Mouse (Mus musculus): ENCODE results near the gene Eif2a.
"Not testable (repeated sequence)": the region's sequence is repeated elsewhere in the genome, so short reads cannot be mapped to it uniquely, and the experiment has no call there.

The Eif2a gene

DNA sequence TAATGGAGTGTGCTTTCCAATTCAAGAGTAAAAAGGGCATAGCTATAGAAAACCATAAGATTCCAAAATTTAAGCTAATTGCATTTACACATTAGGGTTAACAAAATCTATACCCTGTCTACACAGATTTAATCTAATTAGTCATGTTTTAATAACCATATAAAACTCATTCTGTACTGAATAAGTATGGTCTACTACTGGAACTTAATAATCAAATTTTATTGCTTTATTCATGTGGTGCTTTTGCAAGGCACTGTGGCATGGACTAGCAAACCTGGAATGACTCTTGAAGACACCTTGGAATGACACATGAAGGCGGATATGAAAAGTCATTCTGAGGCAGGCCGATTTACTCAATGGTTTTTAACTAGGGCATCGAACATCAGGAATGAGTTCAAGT lies 2.2 kb upstream of the Eif2a start:
- DNase-seq = no peak

- no peak for DNase-seq
Observed at GRCm38 (mm10) chr3:58524246-58524645, 1.4 kb upstream of the Eif2a start.

GRCm38 (mm10) chr3:58525166-58525565 lies 455 bp upstream of the Eif2a start:
- no peak for DNase-seq

- no peak for DNase-seq
Observed at GRCm38 (mm10) chr3:58526408-58526737, 752 bp downstream of the Eif2a start.

DNA sequence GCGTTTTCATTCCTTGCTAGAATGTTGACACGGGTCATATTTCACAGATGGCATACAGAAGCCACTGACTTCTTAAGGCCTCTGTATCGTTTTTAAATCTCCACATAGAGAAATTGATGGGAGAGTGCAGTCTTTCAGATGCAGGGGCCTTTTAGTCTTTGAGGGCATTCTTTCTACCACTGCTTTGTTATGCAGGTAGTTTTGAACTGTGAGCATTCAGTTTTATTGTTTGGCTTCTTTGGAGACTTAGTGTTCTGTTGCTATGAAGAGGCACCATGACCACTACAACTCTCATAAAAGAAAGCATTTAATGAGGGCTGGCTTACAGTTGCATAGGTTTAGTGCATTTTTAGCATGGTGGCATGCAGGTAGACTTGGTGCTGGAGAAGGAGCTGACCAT lies 11.0 kb downstream of the Eif2a start:
- no peak for DNase-seq

DNA sequence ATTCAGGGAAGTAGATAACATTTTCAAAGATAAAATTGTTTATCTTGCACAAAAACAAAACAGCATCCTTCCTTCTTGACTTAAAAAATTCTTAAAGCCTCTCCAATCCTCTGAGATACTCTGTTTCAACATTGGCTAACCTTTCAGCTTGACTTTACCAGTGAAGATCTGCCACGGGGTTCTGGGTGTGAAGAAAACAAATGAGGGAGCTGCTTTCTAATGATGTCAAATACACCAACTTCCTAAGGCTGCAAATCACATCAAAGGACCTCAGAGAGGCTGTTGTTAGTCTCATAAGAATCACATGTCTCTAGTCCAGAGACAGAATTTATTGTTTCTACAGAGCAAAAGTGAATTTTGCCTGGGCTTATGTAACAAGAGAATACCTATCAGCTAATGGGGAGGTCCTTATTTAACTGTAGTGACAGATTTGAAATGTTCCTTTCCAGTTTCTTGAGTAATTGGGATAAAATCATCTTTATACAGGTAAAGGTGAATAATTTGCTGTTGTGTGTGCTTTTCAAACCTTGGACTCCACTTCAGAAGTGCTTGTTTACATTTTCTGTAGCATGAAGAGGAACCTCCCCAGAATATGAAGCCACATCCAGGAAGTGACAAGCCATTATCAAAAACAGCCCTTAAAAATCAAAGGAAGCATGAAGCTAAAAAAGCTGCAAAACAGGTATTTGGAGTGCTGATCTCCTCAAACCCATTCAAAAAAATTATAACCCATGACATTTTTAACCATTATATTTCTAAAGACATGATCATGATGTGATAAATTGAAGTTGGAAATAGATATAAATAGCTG lies 26.6 kb downstream of the Eif2a start:
- DNase-seq = no peak

DNA sequence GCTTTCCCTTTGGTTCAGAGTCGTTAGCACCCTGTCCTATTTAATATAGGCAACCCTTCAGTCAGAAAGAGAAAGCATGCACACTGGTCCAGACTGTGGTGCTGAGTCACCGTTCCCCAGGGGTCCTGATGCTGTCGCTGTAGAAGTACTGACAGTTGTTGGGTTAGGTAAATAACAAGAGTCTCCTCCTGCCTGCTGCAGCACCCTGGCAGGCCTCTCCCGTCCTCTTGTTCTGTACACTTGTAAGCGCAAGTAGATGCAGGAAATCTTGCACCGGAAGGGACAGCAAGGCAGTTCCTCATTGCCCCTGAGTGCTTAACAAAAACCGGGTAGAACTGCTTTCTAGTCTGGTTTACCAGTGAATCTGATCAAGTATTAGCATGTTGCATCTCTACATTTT lies 31.0 kb downstream of the Eif2a start:
- DNase-seq = no peak

- DNase-seq = no peak
Observed at GRCm38 (mm10) chr3:58559887-58560286, 34.3 kb downstream of the Eif2a start.

DNA sequence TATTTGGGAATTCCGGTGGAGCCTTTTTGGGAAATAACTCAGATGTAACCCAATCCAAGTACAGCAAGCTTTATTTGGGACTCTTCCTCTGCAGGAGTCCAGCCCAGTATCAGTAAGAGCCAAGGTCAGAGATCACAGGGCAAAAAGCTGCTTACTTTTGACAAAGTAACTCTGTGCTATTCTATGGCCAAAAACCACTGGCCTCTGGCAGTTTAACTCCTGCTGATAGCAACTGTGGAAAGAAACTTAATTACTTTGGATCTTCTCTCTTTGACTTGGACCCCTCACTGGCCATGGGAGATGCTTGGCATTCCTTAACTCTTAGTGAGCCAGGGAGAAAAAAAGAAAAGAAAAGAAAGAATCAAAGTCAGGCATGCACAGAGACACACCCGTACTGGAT lies 35.8 kb downstream of the Eif2a start:
- DNase-seq = no peak

- no peak for DNase-seq
Observed at GRCm38 (mm10) chr3:58570821-58571220, 45.2 kb downstream of the Eif2a start.

- DNase-seq = peak; percentile 96
Observed at GRCm38 (mm10) chr3:58576137-58577066, 50.8 kb downstream of the Eif2a start, which contains the start of gene Selenot. TSS of gene Selenot (plus strand) at chr3:58576636.

DNA sequence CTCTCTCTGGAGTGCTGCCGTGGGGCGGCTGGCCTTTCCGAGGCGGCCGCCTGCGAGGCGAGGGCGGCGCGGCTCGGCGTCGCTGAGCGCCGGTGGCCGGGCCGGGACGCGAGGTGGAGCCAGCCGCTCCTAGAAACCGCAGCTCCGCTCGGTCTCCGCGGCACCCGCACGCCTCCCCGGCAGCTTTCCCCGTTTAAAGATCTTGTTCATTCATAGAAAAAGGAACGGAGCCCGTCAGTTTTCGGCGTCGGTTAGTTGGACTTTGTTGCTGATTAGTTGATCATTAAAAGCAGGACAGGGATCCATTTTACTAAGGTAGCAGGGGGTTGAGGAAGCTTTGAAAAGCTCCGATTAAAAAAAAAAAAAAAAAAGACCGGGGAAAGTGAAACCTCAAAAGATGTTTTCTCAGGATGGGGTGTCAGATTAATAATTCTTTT lies 51.5 kb downstream of the Eif2a start:
- peak; percentile 16 for DNase-seq

DNA sequence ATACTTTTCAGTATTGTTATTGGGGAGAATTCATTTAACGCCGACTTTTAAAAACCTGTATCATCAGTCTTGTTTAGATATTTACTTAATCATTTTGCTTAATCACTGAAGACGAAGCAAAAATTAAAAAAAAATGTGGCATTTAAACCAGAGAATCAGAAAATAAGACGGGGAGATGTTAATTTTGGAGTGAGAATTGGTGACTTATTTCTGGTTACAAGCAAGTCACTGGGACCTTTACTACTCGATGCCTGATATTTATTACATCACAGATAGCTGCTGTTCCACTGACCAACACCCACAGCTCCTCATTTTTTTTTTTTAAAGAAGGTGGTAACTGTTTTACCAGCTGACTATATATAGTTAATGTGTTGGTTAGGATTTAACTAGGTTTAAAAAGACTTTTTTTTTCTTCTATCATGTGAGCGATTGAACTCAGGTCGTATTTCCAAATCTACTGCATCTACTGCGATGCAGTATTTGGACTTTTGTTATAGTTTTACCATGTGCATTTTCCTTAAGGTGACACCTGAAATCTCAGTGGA lies 52.0 kb downstream of the Eif2a start:
- no peak for DNase-seq

DNA sequence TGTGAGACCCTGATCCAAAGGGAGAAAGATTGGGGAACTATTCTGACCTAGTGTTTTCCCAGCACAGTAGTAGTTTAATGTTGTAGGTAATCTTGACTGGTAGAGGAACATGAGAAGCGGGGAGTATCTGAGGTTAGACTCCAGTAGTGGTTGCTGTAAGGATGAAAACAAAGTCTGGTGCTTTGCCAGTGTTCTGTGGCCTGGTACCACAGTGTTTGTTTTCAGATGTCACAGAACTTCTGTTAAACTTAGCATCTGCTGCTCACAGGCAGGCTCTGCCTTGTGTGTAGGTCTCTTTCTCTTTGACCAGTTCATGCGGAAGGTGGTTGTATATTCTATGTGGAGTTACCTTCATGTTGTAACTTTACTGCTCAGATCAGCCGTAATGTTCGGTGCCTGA lies 55.9 kb downstream of the Eif2a start:
- no peak for DNase-seq

DNA sequence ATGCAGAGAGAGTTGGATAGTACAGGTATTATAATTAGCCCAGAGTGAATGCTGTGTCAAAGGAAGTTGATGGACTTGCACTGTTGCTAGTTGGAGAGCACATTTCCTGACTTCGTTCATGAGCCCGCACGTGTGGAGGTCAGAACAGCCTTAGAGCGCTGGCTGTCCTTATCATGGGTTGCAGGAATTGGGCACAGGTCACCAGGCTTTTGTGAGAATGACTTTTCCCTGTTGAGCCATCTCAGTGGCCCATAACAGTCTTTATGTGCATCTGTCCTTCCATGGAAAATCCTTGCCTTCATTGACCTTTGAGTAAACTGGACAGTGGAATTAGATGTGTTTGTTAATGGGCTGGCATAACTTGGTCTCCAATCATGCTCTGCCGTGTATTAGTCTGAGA lies 56.7 kb downstream of the Eif2a start:
- no peak for DNase-seq

GRCm38 (mm10) chr3:58582788-58583426 lies 57.3 kb downstream of the Eif2a start:
- no peak for DNase-seq

- DNase-seq = not testable (repeated sequence)
Observed at GRCm38 (mm10) chr3:58590544-58590943, 64.9 kb downstream of the Eif2a start.

GRCm38 (mm10) chr3:58592666-58593065 lies 67.0 kb downstream of the Eif2a start:
- DNase-seq = not testable (repeated sequence)

DNA sequence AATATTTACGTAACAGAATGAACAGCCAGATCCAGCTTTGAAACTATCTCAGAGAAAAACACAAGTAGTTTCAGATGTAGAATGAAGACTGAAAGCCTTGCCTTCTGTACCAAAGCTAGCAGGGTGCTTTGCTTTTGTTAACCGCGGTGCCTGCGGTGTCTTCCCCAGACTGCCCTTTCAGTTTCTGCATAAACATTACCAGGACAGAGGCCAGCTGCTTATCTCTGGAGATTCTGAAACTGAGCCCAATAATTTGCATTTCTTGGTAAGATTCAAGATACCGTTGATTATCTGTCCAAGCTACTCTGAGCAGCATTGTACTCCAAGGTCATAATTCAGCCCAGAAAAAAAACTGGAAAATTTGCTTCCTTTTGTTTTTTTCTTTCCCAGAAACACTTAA lies 68.0 kb downstream of the Eif2a start:
- no peak for DNase-seq

Measured in layer of hippocampus, adult 9-11 months (tissue).